Mouse (Mus musculus) embryonic fibroblast, embryonic 13.5 days (primary cell): ENCODE data around the gene Tsr3.
"Not testable (repeated sequence)": the region's sequence is repeated elsewhere in the genome, so short reads cannot be mapped to it uniquely, and the experiment has no call there.

Source experiments
- CTCF ChIP-seq: IDR thresholded peaks from 2 replicates; pipeline ENCODE4 v1.5.1; 2011; ENCODE audit warnings: mild to moderate bottlenecking, control low read depth, low read length, moderate library complexity, borderline replicate concordance; ENCODE audit not compliant: insufficient read depth
- POLR2A ChIP-seq: IDR thresholded peaks from 2 replicates; pipeline ENCODE4 v1.6.1; 2011; ENCODE audit warnings: low read depth, mild to moderate bottlenecking, control low read depth, low read length, moderate library complexity

- TF ChIP-seq CTCF, POLR2A: not testable (repeated sequence)
Measured at GRCm38 (mm10) chr17:25230014-25230655, 9.8 kb upstream of the Tsr3 start.
